Mouse (Mus musculus) lung, postnatal 0 days (tissue): ENCODE data around the gene Ebf3. TPM values are rescaled to one million over a fixed set of nuclear protein-coding genes. Genes with fewer than 3 reads are reported as not detected.

Source experiments
- ATAC-seq: fragments of 200-750 bp; cut with Nextera tagmentation; 2 replicates; pipeline ENCODE4 v1.8.0; 2017; ENCODE audit warnings: moderate library complexity
- DNase-seq: peaks from one replicate; pipeline ENCODE4 v3.0.0-alpha.2; 2016; ENCODE audit warnings: low spot score
- H3K27ac ChIP-seq: fragments of 300-500 bp; sonication (generic); 2 replicates; pipeline ENCODE4 v1.5.1; 2014; ENCODE audit warnings: antibody characterized with exemption, mild to moderate bottlenecking, low read length, mixed read lengths
- H3K27me3 ChIP-seq: fragments of 300-500 bp; sonication (generic); replicated peaks from 2 replicates; pipeline ENCODE4 v1.6.1; 2014; ENCODE audit warnings: low read length, mixed read lengths; ENCODE audit not compliant: insufficient read depth
- H3K36me3 ChIP-seq: fragments of 300-500 bp; sonication (generic); 2 replicates; pipeline ENCODE4 v1.6.1; 2014; ENCODE audit warnings: low read length, mixed read lengths; ENCODE audit not compliant: insufficient read depth
- H3K4me1 ChIP-seq: fragments of 300-500 bp; sonication (generic); 2 replicates; pipeline ENCODE4 v1.6.1; 2014; ENCODE audit warnings: antibody characterized with exemption, low read depth, low read length, mixed read lengths; ENCODE audit not compliant: insufficient read depth
- H3K4me2 ChIP-seq: fragments of 300-500 bp; sonication (generic); replicated peaks from 2 replicates; pipeline ENCODE4 v1.6.1; 2014; ENCODE audit warnings: low read depth, mild to moderate bottlenecking, low read length, moderate library complexity, mixed read lengths
- H3K4me3 ChIP-seq: fragments of 300-500 bp; sonication (generic); 2 replicates; pipeline ENCODE4 v1.5.1; 2014; ENCODE audit warnings: low read depth, low read length
- H3K9ac ChIP-seq: fragments of 300-500 bp; sonication (generic); replicated peaks from 2 replicates; pipeline ENCODE4 v1.6.1; 2014; ENCODE audit warnings: low read depth, mild to moderate bottlenecking
- H3K9me3 ChIP-seq: fragments of 300-500 bp; sonication (generic); 2 replicates; pipeline ENCODE4 v1.6.1; 2016; ENCODE audit warnings: low read length, mixed read lengths
- CTCF ChIP-seq: IDR thresholded peaks from 2 replicates; pipeline ENCODE4 v1.5.1; 2016; ENCODE audit warnings: antibody characterized with exemption, mild to moderate bottlenecking
- EP300 ChIP-seq: IDR thresholded peaks from 2 replicates; pipeline ENCODE4 v1.6.1; 2016; ENCODE audit warnings: antibody characterized with exemption, mild to moderate bottlenecking, control low read depth
- WGBS: fragments of 180-500 bp; shearing (Covaris S2); extraction: QIAGEN DNeasy Blood & Tissue Kit; methylation state at CpG from one replicate; pipeline ENCODE4 v1.1.7; 2014; 5-methylcytosine and 5-hydroxymethylcytosine counted together
- polyA plus RNA-seq: library from polyadenylated mRNA; unstranded; fragments of >200 nt; fragmentation: Nextera tagmentation; extraction: Ambion mirVana; gene quantifications from 2 replicates; pipeline ENCODE4 v1.2.1, GENCODE M21; 2015

Gene Ebf3
- polyA plus RNA-seq, 1 experiment from 2014 or later = not detected

DNA sequence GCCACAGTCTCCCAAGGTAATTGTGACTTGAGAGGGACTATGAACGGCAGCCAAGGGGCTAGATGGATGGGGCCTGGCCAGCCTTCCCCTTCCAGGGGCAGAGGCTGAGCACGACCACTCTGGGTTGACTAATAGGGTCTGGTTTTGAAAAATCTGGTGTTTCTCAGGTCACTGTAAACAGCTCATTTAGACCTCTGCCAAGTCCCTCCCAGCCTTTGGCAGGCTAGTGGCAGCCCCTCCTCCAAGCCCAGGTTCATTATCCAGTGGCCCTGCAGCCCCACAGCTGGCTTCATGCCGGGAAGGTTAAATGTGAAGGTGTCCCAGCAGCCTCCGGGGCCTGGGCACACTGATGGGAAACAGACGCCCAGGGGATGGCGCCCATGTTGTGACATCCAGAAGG, 92.6 kb downstream of the Ebf3 start:
- Histone ChIP-seq H3K4me2 (no peak overlapping the region), H3K27ac (no peak overlapping the region), H3K9me3 (no peaks in the 10 kb centered on the region), H3K9ac (no peak overlapping the region), H3K4me3 (no peak overlapping the region), H3K36me3 (no peaks in the 10 kb centered on the region), H3K27me3 (no peaks in the 10 kb centered on the region), H3K4me1 (no peaks in the 10 kb centered on the region)
- no peak for ATAC-seq
- 24% methylated on average over 6 of the region's 6 CpGs for WGBS
- TF ChIP-seq EP300 = no peak
- no peak for TF ChIP-seq CTCF
- no peak for DNase-seq

DNA sequence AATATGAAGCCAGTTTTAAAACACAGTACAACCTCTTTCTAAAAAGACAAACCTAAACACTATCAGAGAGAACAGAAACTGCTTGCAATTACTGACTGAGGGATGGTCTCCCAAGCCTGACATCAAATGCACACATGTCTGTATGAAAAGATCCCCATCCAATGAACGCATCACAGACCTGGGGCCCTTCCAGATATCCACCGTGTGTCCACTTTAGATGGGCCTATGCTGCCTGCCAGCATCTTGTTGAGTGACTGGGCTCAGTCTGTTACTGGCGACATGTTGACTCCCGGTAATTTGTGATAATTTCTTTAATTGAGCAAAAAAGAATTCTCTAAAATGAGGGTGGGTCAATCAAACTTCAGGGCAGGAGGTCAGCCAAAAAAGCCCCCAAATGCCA, 93.8 kb downstream of the Ebf3 start:
- H3K9ac ChIP-seq = no peak overlapping the region
- DNase-seq (no peak), ATAC-seq (no peak)
- no peak overlapping the region for H3K4me2 ChIP-seq
- 81% methylated on average over 4 of the region's 4 CpGs for WGBS
- H3K9me3 ChIP-seq = no peaks in the 10 kb centered on the region
- H3K4me3 ChIP-seq = no peak overlapping the region
- no peak overlapping the region for H3K27ac ChIP-seq
- TF ChIP-seq EP300 = no peak
- TF ChIP-seq CTCF = no peak
- no peaks in the 10 kb centered on the region for H3K36me3 ChIP-seq
- no peaks in the 10 kb centered on the region for H3K4me1 ChIP-seq
- no peaks in the 10 kb centered on the region for H3K27me3 ChIP-seq

DNA sequence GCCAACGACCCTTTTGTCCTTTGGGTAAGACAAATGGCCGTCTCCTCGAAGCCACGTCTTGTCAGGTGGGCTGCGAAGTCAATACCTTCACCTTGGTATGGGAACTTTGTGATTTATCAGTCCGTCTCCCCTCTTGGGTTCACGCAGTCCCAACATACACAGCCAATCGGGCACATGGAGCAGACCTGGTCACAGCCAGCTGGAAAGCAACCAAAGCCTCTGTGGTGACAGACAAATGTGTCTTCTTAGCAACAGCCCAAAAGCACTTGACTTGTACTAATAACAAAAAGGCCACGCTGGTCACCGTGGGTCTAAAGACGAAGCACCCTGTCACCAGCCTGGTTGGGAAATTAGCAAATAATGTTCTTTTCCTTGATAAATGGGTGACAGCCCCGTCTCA, 95.5 kb downstream of the Ebf3 start:
- H3K4me2 ChIP-seq = no peak overlapping the region
- H3K9me3 ChIP-seq = no peaks in the 10 kb centered on the region
- DNase-seq (no peak), ATAC-seq (no peak)
- H3K27me3 ChIP-seq = no peaks in the 10 kb centered on the region
- no peaks in the 10 kb centered on the region for H3K4me1 ChIP-seq
- H3K27ac ChIP-seq = no peak overlapping the region
- no peaks in the 10 kb centered on the region for H3K36me3 ChIP-seq
- TF ChIP-seq EP300 (no peak), CTCF (no peak)
- no peak overlapping the region for H3K9ac ChIP-seq
- H3K4me3 ChIP-seq = no peak overlapping the region
- 63% methylated on average over 12 of the region's 12 CpGs for WGBS

DNA sequence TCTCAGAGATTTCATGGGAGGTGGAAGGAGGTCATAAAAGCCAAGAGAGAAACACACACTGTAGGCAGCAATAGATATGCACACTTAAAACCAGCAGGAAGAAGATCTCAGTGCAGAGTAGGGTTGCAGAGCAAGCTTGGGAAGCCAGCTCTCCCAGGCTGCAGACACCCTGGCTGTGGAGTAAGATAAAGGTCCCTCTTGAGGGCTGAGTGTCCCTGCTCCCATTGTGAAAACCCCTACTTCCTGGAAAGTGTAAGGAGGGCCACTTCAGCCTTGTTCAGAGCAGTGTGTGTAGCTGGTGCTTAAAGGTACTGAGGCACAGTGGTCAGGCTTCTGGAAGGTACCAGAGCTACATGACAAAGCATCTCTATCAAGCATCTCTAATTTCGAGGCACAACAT, 100.8 kb downstream of the Ebf3 start:
- Histone ChIP-seq H3K36me3 (no peaks in the 10 kb centered on the region), H3K27me3 (no peaks in the 10 kb centered on the region), H3K4me3 (no peak overlapping the region), H3K4me2 (no peak overlapping the region), H3K9ac (no peak overlapping the region), H3K9me3 (no peaks in the 10 kb centered on the region), H3K27ac (no peak overlapping the region), H3K4me1 (no peaks in the 10 kb centered on the region)
- TF ChIP-seq EP300 (no peak), CTCF (no peak)
- peak; percentile 23 for DNase-seq
- WGBS = 73% methylated on average over 1 of the region's 1 CpGs
- peak; percentile 59 for ATAC-seq

DNA sequence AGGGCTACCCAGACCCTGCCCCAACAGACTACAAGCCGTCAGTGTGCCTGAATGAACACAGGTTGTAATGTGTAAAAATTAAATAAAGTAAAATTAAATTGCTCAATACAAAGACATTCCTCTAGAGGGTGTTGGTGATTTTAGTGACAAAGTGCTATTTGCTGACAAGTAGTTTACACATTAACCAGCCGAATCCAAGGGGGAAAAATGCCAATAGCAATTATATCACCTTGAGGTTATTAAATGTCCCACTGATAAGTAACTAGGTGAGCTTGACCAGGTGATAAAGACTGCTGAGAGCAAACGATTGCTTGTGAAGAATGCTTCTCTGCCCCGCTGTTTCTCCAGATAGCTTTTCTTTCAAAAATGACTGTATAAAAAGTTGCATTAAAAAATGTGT, 102.9 kb downstream of the Ebf3 start:
- H3K9me3 ChIP-seq = no peaks in the 10 kb centered on the region
- H3K4me1 ChIP-seq = no peaks in the 10 kb centered on the region
- H3K27me3 ChIP-seq = no peaks in the 10 kb centered on the region
- no peak overlapping the region for H3K9ac ChIP-seq
- DNase-seq = no peak
- ATAC-seq = no peak
- H3K36me3 ChIP-seq = no peaks in the 10 kb centered on the region
- no peak overlapping the region for H3K4me2 ChIP-seq
- WGBS = 20% methylated on average over 4 of the region's 4 CpGs
- no peak overlapping the region for H3K27ac ChIP-seq
- 0 out of 2 replicates have a peak, but pooled peaks have one; percentile 20 for TF ChIP-seq CTCF
- no peak for TF ChIP-seq EP300
- H3K4me3 ChIP-seq = no peak overlapping the region

DNA sequence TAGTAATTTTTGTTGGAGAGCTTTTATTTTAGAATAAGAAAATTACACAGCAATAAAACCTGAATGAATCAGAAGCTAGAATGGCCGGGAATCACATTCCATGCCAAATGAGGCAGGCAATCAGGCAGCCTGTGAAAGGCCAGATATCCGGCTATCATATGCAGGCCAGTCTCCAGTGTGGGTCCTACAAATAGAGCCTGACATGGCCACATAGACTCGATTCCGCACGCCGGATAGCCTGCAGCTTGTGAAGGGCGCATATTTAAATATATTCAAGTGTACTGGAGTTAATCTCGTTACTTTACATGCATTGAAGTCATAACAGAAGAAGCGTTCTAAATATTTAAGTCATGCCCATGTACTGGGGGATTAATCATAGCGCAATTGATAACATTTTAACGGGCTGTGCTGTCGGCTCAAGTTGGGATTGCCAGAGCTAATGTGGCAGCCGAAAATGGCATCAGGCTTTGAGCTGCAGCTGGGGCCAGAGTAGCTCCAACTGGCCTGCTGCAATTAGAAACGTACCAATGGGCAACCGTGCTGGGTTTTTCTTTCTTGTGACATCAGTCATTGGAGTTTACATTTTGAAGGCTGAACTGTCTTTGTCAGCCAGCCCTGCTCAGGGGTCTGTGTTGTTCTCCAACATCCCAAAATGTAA, 104.4 kb downstream of the Ebf3 start:
- Histone ChIP-seq H3K4me1 (no peaks in the 10 kb centered on the region), H3K27me3 (0 out of 2 replicates have a peak, but pooled peaks cover 2% of the 10 kb centered on the region), H3K4me3 (no peak overlapping the region), H3K36me3 (no peaks in the 10 kb centered on the region), H3K9me3 (no peaks in the 10 kb centered on the region), H3K4me2 (no peak overlapping the region), H3K27ac (no peak overlapping the region), H3K9ac (no peak overlapping the region)
- WGBS = 81% methylated on average over 15 of the region's 15 CpGs
- ATAC-seq (no peak), DNase-seq (no peak)
- TF ChIP-seq EP300 (no peak), CTCF (no peak)

DNA sequence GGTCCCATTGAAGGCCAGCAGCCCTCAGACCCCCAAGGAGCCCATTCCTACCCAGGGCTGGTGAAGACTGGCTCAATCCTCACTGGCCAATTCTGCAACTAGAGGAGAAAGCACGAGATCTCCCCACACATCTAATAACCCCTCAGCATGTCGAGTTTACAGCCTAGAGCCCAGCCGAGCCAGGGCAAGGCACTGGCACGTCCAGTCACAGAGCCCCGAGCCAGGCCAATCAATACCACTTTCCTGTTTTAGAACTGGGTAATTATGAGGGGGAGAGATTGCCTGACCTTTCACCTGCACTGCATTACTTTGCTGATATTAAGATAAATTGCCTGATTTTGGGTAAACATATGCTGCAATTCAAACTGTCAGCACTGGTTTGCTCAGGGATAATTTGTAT, 105.7 kb downstream of the Ebf3 start:
- no peaks in the 10 kb centered on the region for H3K4me1 ChIP-seq
- DNase-seq (no peak), ATAC-seq (no peak)
- no peaks in the 10 kb centered on the region for H3K9me3 ChIP-seq
- H3K9ac ChIP-seq = no peak overlapping the region
- no peak overlapping the region for H3K27ac ChIP-seq
- no peaks in the 10 kb centered on the region for H3K36me3 ChIP-seq
- no peak overlapping the region for H3K4me2 ChIP-seq
- TF ChIP-seq EP300 = no peak
- no peak for TF ChIP-seq CTCF
- H3K4me3 ChIP-seq = no peak overlapping the region
- 42% methylated on average over 5 of the region's 5 CpGs for WGBS
- H3K27me3 ChIP-seq = 0 out of 2 replicates have a peak, but pooled peaks cover 2% of the 10 kb centered on the region
